Mouse (Mus musculus) brain, embryonic 14.5 days (tissue): Measurements from ENCODE around the gene Dennd1b. TPM values are rescaled to one million over a fixed set of nuclear protein-coding genes. Genes with fewer than 3 reads are reported as not detected.
A peak's percentile ranks its signal among the peaks of the same experiment; 100 is the strongest.

Source experiments
- DNase-seq: peaks from one replicate; pipeline ENCODE4 v3.0.0-alpha.2; 2011; ENCODE audit warnings: low read depth
- CTCF ChIP-seq: fragments of 200-500 bp; IDR thresholded peaks from 2 replicates; pipeline ENCODE4 v1.5.1; 2012; ENCODE audit warnings: inconsistent platforms, mild to moderate bottlenecking, moderate library complexity, borderline replicate concordance; ENCODE audit not compliant: insufficient read depth, insufficient read length; ENCODE audit errors: extremely low read depth
- POLR2A ChIP-seq: fragments of 200-500 bp; IDR thresholded peaks from 2 replicates; pipeline ENCODE4 v1.6.1; 2012; ENCODE audit warnings: mild to moderate bottlenecking, inconsistent platforms, borderline replicate concordance; ENCODE audit not compliant: poor library complexity, insufficient read depth, insufficient read length, severe bottlenecking; ENCODE audit errors: extremely low read depth
- polyA plus RNA-seq: library from polyadenylated mRNA; depleted of rRNA; stranded (reverse); fragments of >200 nt; gene quantifications from 2 replicates; pipeline ENCODE4 v1.2.3, GENCODE M21; 2012

Gene Dennd1b
- polyA plus RNA-seq, 1 experiment: 7.2 TPM

DNA sequence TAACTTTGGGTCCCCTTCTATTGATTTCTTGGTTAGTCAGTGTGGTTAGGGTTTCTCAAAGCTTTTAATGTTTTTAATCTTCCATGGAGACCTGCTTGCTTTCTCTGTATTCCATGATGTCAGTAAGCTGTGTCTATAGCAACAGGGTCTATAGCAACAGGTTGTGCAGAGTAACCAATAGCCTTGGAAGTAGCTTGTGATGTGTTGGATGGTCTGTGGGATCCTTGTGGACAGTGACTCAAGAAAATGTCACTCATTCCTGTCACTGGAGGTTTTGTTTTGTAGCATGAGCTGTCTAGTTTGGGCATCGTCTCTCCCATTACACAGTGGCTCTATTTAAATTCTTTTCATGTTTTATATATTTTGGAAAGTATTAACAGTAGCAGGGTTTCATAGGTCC is 216.5 kb downstream of the Dennd1b start:
- no peak for TF ChIP-seq POLR2A
- no peak for TF ChIP-seq CTCF
- no peak for DNase-seq

DNA sequence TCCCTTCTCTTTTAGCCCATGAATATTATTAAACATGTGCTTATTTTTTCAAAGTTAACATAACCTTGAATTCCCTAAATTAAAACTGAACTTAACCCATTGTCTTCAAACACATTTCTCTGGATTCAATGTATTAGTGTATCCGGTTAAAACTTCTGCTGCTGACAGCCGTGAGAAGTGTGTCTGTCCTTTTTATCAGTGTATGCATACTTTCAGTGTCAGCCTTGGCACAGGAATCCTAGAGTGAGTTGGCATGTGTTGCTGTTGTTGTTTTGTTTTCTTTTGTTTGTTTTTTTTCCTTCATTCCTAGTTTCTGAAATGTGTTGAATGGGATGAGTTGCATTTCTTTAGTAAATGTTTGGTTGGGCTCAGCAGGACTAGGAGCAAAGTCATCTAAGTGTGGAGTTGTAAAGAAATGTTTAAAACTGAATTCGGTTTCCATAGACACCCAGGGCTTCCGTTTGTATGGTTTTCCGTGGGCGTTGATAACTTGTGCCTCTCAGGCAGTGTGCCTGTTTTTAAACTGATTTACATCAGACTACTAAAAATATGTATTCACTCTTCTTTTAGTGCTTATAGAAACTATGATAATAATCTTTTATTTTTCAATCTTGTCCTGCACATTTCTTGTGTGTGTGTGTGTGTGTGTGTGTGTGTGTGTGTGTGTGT is 217.4 kb downstream of the Dennd1b start:
- DNase-seq: no peak
- TF ChIP-seq CTCF (no peak), POLR2A (no peak)

DNA sequence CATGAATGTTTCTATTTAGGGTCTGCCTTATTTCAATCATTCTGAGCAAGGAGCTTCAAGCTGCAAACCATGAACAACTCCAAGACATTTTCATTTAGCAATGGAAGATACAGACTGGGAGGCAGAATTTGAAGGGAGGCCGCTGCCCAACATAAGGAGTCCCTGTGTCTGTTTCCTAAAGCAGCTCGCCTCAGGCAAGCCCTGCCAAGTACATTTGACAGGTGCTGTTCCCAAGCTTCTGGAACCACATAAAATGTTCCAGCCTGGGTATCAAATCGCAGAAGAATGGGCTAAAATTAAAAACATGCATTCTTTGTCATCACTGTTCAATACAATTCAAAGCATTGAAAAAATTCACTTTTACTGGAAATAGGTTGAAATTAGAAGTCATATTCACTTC is 229.4 kb downstream of the Dennd1b start:
- TF ChIP-seq POLR2A: no peak
- TF ChIP-seq CTCF: no peak

DNA sequence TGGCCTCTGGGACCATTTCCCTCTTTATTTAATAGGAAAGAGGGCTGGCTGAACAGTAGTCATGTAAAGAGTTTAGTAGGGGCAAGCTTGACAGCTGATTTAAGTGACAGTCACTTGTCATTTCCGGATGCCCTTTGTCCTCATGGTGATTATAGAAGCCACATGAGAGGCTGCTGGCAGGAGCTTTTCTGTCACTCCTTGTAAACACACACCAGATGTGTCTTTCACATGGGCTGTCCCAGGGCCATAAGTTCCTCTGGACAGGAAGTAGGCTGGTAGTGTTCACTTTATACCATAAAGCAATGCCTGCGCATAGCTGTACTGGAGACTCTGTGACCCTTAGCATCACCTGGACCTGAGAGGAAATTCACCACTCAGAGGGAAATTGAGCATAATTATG is 230.8 kb downstream of the Dennd1b start:
- TF ChIP-seq POLR2A (no peak), CTCF (no peak)
- no peak for DNase-seq

More for the DNA sequence above, 229.4 kb downstream of the Dennd1b start:
- DNase-seq: no peak

DNA sequence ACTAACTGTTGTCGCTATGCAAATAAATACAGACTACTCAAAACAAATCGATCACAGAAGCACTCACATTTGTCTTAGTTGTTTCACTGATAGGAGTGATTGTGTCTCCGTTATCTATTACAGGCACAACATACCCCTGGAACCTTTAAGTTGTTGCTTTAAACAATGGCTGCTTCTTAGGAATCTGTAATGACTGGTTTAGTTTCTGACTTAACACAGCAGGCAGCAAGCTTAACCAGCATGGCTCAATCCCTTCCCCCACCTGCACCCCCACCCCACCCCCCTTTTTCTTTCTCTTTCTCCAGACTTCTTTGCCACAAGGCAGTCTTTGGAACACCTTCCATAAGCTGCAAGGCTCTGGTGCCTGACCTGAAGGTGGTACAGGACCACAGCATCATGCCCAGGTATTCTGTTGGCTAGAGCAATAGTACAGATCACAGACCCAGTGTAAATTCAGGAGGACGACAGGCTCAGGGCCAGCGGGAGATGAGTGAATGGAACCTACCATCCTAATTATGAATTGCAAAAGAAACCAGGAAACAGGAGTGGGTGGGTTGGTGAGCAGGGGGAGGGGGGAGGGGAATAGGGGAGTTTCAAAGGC is 231.3 kb downstream of the Dennd1b start:
- DNase-seq: peak; percentile 19
- no peak for TF ChIP-seq POLR2A
- TF ChIP-seq CTCF: no peak

DNA sequence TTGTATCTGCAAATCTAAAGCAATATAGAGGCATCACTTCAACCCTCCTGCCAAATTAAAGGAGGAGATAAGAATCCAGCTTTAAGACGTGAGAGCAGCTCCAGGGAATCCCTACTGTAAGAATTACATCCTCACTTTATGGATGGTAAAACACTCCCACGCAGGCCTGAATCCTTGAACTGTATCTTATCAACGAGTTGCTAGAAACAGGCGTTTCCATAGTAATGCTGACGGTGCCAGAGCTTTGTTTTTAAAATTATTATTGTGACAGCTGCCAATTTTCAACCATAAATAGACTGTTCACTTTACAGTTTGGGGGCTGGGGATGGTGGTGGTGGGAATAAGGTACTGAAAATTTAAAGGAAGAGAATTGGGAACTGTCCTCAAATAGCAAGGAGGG is 239.8 kb downstream of the Dennd1b start:
- DNase-seq: peak; percentile 56
- no peak for TF ChIP-seq POLR2A
- TF ChIP-seq CTCF: no peak

DNA sequence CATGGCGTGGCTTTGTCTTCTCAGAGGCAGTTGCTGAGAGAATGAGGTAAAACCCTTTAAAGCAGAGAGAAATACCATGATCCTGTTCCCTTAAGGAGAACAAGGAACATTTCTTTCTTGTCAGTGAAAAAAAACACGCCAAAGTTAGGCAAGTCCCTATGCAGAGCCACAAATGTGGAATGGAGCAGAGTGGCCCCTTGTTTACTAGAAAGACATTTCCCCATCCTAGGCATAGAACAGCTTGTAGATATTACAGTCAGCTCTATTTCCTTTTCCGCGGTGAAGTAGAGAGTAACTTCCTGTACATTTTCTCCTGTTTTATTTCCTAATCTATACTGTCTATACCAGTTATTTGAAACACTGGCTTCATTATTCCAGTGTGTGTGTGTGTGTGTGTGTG is 243.0 kb downstream of the Dennd1b start:
- TF ChIP-seq CTCF (no peak), POLR2A (no peak)
- DNase-seq: no peak

DNA sequence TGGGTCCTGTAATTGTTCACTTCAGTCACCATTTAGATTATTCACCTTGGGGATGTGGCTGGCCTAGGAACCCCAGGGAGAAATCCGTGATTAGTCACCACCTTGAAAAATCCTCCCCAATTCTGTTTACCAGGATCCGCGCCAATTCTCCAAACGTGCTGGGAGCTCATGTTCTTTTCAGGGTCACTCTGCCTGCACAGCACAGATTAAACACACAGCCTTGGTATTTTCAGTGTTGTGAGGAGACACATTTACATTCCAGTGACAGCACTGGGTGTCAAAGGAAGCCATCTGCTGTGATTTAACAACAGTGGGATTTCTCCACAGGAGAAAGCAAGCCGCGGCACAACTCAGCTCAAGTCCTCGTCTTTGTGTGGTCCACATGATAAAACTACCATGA is 246.6 kb downstream of the Dennd1b start:
- TF ChIP-seq CTCF (no peak), POLR2A (no peak)
- DNase-seq: peak; percentile 89

DNA sequence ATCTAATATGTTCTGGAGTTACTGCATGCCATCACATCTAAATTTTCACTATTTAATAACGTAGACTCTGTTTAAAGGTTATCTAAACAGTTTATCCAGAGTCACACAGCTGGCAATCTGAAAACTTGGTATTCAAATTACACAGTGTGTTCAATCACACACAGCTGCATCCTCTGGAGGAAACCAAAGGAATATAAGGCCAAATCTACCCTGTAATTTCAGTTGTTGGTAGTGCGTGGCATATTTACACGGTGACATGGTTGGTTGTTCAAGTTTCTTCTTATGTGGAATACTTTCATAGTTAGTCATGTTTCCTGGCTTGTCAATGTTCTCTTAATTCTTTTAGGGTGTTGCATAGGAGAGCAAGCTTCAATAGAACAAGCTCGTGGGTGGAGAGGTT is 247.3 kb downstream of the Dennd1b start:
- peak; percentile 19 for DNase-seq
- TF ChIP-seq CTCF: no peak
- no peak for TF ChIP-seq POLR2A

DNA sequence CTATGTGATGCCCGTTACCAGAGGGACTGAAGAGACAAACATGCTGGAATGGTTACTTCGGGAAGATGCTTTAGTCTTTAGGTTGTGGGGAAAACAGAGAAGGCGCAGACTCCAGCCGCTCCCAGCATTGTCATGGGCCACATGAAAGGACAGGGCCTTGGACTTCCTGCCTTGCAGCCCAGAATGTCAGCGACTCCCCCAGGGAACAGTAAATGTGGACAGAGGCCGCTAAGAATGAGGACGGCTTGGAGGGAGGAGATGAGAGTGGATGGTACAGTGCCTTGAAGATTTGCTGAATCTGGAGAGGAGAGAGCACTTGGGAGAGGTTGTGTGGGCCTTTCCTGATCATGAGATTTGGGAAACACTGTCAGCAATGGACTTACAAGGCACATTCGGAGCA is 252.1 kb downstream of the Dennd1b start:
- DNase-seq: no peak
- TF ChIP-seq POLR2A (no peak), CTCF (no peak)

DNA sequence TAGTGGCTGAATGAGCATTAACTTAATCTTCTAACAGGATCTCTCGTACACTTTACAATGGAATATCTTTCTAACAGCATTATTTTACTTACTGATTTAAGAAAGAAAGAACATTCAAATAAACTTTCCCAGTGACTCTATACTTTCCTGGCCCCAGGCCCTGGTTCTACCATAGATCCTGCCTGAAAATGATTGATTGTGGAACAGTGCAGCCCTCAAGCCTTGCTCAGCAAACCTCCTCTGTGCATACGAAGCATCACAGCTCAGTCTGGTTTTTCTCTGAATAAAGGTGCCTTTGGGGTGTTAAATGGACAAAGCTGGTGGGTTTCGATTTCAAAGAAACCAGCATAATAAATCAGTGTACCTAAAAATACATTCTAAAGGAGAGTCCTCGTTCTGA is 260.6 kb downstream of the Dennd1b start:
- no peak for DNase-seq
- no peak for TF ChIP-seq CTCF
- TF ChIP-seq POLR2A: no peak
